Mouse (Mus musculus) forebrain, postnatal 0 days (tissue): Measurements from ENCODE around the gene Scd3. TPM values are rescaled to one million over a fixed set of nuclear protein-coding genes. Genes with fewer than 3 reads are reported as not detected.
A peak's percentile ranks its signal among the peaks of the same experiment; 100 is the strongest.

Experiments
- ATAC-seq: fragments of 200-750 bp; cut with Nextera tagmentation; 2 replicates; pipeline ENCODE4 v1.8.0; 2017; ENCODE audit warnings: mild to moderate bottlenecking, moderate library complexity
- DNase-seq: peaks from one replicate; pipeline ENCODE4 v3.0.0-alpha.2; 2015
- H3K27ac ChIP-seq: fragments of 300-500 bp; sonication (generic); 2 replicates; pipeline ENCODE4 v1.5.1; 2014; ENCODE audit warnings: low read depth, mild to moderate bottlenecking, antibody characterized with exemption, low read length, moderate library complexity, mixed read lengths
- H3K27me3 ChIP-seq: fragments of 300-500 bp; sonication (generic); 2 replicates; pipeline ENCODE4 v1.6.1; 2014; ENCODE audit warnings: mild to moderate bottlenecking, low read length, mixed read lengths; ENCODE audit not compliant: insufficient read depth
- H3K36me3 ChIP-seq: fragments of 300-500 bp; sonication (generic); 2 replicates; pipeline ENCODE4 v1.6.1; 2014; ENCODE audit warnings: mild to moderate bottlenecking, moderate library complexity; ENCODE audit not compliant: insufficient read depth
- H3K4me1 ChIP-seq: fragments of 300-500 bp; sonication (generic); 2 replicates; pipeline ENCODE4 v1.6.1; 2014; ENCODE audit warnings: antibody characterized with exemption; ENCODE audit not compliant: insufficient read depth
- H3K4me2 ChIP-seq: fragments of 300-500 bp; sonication (generic); 2 replicates; pipeline ENCODE4 v1.6.1; 2014; ENCODE audit warnings: low read depth, mild to moderate bottlenecking, moderate library complexity
- H3K4me3 ChIP-seq: fragments of 300-500 bp; sonication (generic); 2 replicates; pipeline ENCODE4 v1.5.1; 2014; ENCODE audit warnings: low read depth, low read length, mixed read lengths
- H3K9ac ChIP-seq: fragments of 300-500 bp; sonication (generic); 2 replicates; pipeline ENCODE4 v1.6.1; 2014; ENCODE audit warnings: mild to moderate bottlenecking
- H3K9me3 ChIP-seq: fragments of 300-500 bp; sonication (generic); 2 replicates; pipeline ENCODE4 v1.6.1; 2016; ENCODE audit warnings: low read length
- CTCF ChIP-seq: sonication (generic); IDR thresholded peaks from 2 replicates; pipeline ENCODE4 v1.5.1; 2016; ENCODE audit warnings: antibody characterized with exemption, control low read depth, low read depth
- WGBS: fragments of 180-500 bp; shearing (Covaris S2); extraction: QIAGEN DNeasy Blood & Tissue Kit; methylation state at CpG from one replicate; pipeline ENCODE4 v1.1.7; 2014; 5-methylcytosine and 5-hydroxymethylcytosine counted together
- polyA plus RNA-seq: library from polyadenylated mRNA; unstranded; fragments of >200 nt; fragmentation: Nextera tagmentation; extraction: Ambion mirVana; gene quantifications from 2 replicates; pipeline ENCODE4 v1.2.1, GENCODE M21; 2015
- total RNA-seq: library from RNA; depleted of rRNA; stranded (reverse); fragments of >200 nt; gene quantifications from 2 replicates; pipeline ENCODE4 v1.2.3, GENCODE M21; 2014

Gene Scd3
- total and polyA plus RNA-seq, 2 experiments from 2014 or later: 4.0 to 4.5 TPM

GRCm38 (mm10) chr19:44257377-44257966, 54.4 kb downstream of the Scd3 start:
- Histone ChIP-seq H3K4me1 (no peaks in the 10 kb centered on the region), H3K36me3 (no peaks in the 10 kb centered on the region), H3K4me3 (no peak overlapping the region), H3K4me2 (no peak overlapping the region), H3K9ac (no peak overlapping the region), H3K27me3 (no peaks in the 10 kb centered on the region), H3K9me3 (no peaks in the 10 kb centered on the region), H3K27ac (no peak overlapping the region)
- DNase-seq (no peak), ATAC-seq (no peak)
- WGBS: 95% methylated on average over 13 of the region's 13 CpGs
- TF ChIP-seq CTCF: no peak

- Histone ChIP-seq H3K27ac (no peak overlapping the region), H3K9ac (no peak overlapping the region), H3K9me3 (no peaks in the 10 kb centered on the region), H3K27me3 (no peaks in the 10 kb centered on the region), H3K4me1 (no peaks in the 10 kb centered on the region), H3K4me2 (no peak overlapping the region), H3K4me3 (no peak overlapping the region), H3K36me3 (no peaks in the 10 kb centered on the region)
- ATAC-seq (no peak), DNase-seq (no peak)
- no peak for TF ChIP-seq CTCF
- 67% methylated on average over 4 of the region's 4 CpGs for WGBS
Observed at GRCm38 (mm10) chr19:44259484-44259883, 56.4 kb downstream of the Scd3 start.

GRCm38 (mm10) chr19:44260487-44260886, 57.4 kb downstream of the Scd3 start:
- DNase-seq (no peak), ATAC-seq (no peak)
- 85% methylated on average over 5 of the region's 5 CpGs for WGBS
- no peak overlapping the region for H3K4me3 ChIP-seq
- H3K36me3 ChIP-seq: no peaks in the 10 kb centered on the region
- no peak overlapping the region for H3K9ac ChIP-seq
- no peak overlapping the region for H3K4me2 ChIP-seq
- TF ChIP-seq CTCF: peak; percentile 22; the same call in 1 of the 2 replicates
- no peaks in the 10 kb centered on the region for H3K9me3 ChIP-seq
- H3K27ac ChIP-seq: no peak overlapping the region
- H3K27me3 ChIP-seq: no peaks in the 10 kb centered on the region
- no peaks in the 10 kb centered on the region for H3K4me1 ChIP-seq

- no peaks in the 10 kb centered on the region for H3K9me3 ChIP-seq
- ATAC-seq (no peak), DNase-seq (no peak)
- no peaks in the 10 kb centered on the region for H3K36me3 ChIP-seq
- H3K4me2 ChIP-seq: no peak overlapping the region
- no peak overlapping the region for H3K27ac ChIP-seq
- no peak overlapping the region for H3K4me3 ChIP-seq
- no peak overlapping the region for H3K9ac ChIP-seq
- no peak for TF ChIP-seq CTCF
- H3K27me3 ChIP-seq: no peaks in the 10 kb centered on the region
- 65% methylated on average over 7 of the region's 7 CpGs for WGBS
- H3K4me1 ChIP-seq: peaks cover 5% of the 10 kb centered on the region; the same call in 1 of the 2 replicates
Observed at GRCm38 (mm10) chr19:44261774-44262173, 58.7 kb downstream of the Scd3 start.

- no peak overlapping the region for H3K4me2 ChIP-seq
- WGBS: 79% methylated on average over 3 of the region's 3 CpGs
- H3K4me3 ChIP-seq: no peak overlapping the region
- DNase-seq (no peak), ATAC-seq (no peak)
- peaks cover 9% of the 10 kb centered on the region; the same call in 1 of the 2 replicates for H3K4me1 ChIP-seq
- H3K9me3 ChIP-seq: no peaks in the 10 kb centered on the region
- no peaks in the 10 kb centered on the region for H3K36me3 ChIP-seq
- H3K27me3 ChIP-seq: no peaks in the 10 kb centered on the region
- no peak overlapping the region for H3K9ac ChIP-seq
- no peak overlapping the region for H3K27ac ChIP-seq
- TF ChIP-seq CTCF: no peak
Observed at GRCm38 (mm10) chr19:44263581-44263980, 60.5 kb downstream of the Scd3 start.

GRCm38 (mm10) chr19:44264226-44264625, 61.2 kb downstream of the Scd3 start:
- Histone ChIP-seq H3K36me3 (no peaks in the 10 kb centered on the region), H3K4me3 (no peak overlapping the region), H3K9me3 (no peaks in the 10 kb centered on the region), H3K4me1 (peaks cover 9% of the 10 kb centered on the region; the same call in 1 of the 2 replicates), H3K27me3 (no peaks in the 10 kb centered on the region), H3K9ac (no peak overlapping the region), H3K4me2 (no peak overlapping the region), H3K27ac (no peak overlapping the region)
- no peak for DNase-seq
- no peak for ATAC-seq
- TF ChIP-seq CTCF: no peak
- 76% methylated on average over 9 of the region's 9 CpGs for WGBS

- Histone ChIP-seq H3K27ac (no peak overlapping the region), H3K9ac (no peak overlapping the region), H3K36me3 (no peaks in the 10 kb centered on the region), H3K27me3 (no peaks in the 10 kb centered on the region), H3K4me3 (no peak overlapping the region), H3K9me3 (no peaks in the 10 kb centered on the region), H3K4me2 (no peak overlapping the region), H3K4me1 (peaks cover 9% of the 10 kb centered on the region; the same call in 1 of the 2 replicates)
- DNase-seq (no peak), ATAC-seq (no peak)
- 38% methylated on average over 7 of the region's 7 CpGs for WGBS
- TF ChIP-seq CTCF: no peak
Observed at GRCm38 (mm10) chr19:44265300-44265699, 62.2 kb downstream of the Scd3 start.
